Mouse (Mus musculus) heart, embryonic 16.5 days (tissue): Measurements from ENCODE around the gene Gm3739. TPM values are rescaled to one million over a fixed set of nuclear protein-coding genes. Genes with fewer than 3 reads are reported as not detected.
"Not testable (repeated sequence)": the region's sequence is repeated elsewhere in the genome, so short reads cannot be mapped to it uniquely, and the experiment has no call there.

Experiments used
- ATAC-seq: fragments of 200-750 bp; cut with Nextera tagmentation; replicated peaks from 2 replicates; pipeline ENCODE4 v1.8.0; 2017; ENCODE audit warnings: moderate number of reproducible peaks; ENCODE audit not compliant: insufficient read depth, low FRiP score; ENCODE audit errors: extremely low read depth
- H3K27ac ChIP-seq: fragments of 300-500 bp; sonication (generic); 2 replicates; pipeline ENCODE4 v1.5.1; 2014; ENCODE audit warnings: mild to moderate bottlenecking, low read length, control low read depth, moderate library complexity
- H3K27me3 ChIP-seq: fragments of 300-500 bp; sonication (generic); 2 replicates; pipeline ENCODE4 v1.6.1; 2014; ENCODE audit warnings: low read length, mixed read lengths; ENCODE audit not compliant: control insufficient read depth, insufficient read depth
- H3K36me3 ChIP-seq: fragments of 300-500 bp; sonication (generic); 2 replicates; pipeline ENCODE4 v1.6.1; 2014; ENCODE audit not compliant: control insufficient read depth, insufficient read depth
- H3K4me1 ChIP-seq: fragments of 300-500 bp; sonication (generic); 2 replicates; pipeline ENCODE4 v1.6.1; 2014; ENCODE audit warnings: low read length, mixed read lengths; ENCODE audit not compliant: control insufficient read depth, insufficient read depth
- H3K4me2 ChIP-seq: fragments of 300-500 bp; sonication (generic); 2 replicates; pipeline ENCODE4 v1.6.1; 2014; ENCODE audit warnings: low read depth, mild to moderate bottlenecking, control low read depth, low read length
- H3K4me3 ChIP-seq: fragments of 300-500 bp; sonication (generic); 2 replicates; pipeline ENCODE4 v1.5.1; 2014; ENCODE audit warnings: mild to moderate bottlenecking, control low read depth, low read length
- H3K9ac ChIP-seq: fragments of 300-500 bp; sonication (generic); 2 replicates; pipeline ENCODE4 v1.6.1; 2014; ENCODE audit warnings: low read length, control low read depth
- H3K9me3 ChIP-seq: fragments of 300-500 bp; sonication (generic); replicated peaks from 2 replicates; pipeline ENCODE4 v1.6.1; 2016; ENCODE audit warnings: low read length; ENCODE audit not compliant: control insufficient read depth
- WGBS: fragments of 180-500 bp; shearing (Covaris S2); extraction: QIAGEN DNeasy Blood & Tissue Kit; methylation state at CpG from one replicate; pipeline ENCODE4 v1.1.7; 2014; 5-methylcytosine and 5-hydroxymethylcytosine counted together
- polyA plus RNA-seq: library from polyadenylated mRNA; unstranded; fragments of >200 nt; fragmentation: Nextera tagmentation; extraction: Ambion mirVana; gene quantifications from 2 replicates; pipeline ENCODE4 v1.2.1, GENCODE M21; 2015

Gm3739 gene
- 1.0 and 1.2 TPM in 2 replicates for polyA plus RNA-seq

DNA sequence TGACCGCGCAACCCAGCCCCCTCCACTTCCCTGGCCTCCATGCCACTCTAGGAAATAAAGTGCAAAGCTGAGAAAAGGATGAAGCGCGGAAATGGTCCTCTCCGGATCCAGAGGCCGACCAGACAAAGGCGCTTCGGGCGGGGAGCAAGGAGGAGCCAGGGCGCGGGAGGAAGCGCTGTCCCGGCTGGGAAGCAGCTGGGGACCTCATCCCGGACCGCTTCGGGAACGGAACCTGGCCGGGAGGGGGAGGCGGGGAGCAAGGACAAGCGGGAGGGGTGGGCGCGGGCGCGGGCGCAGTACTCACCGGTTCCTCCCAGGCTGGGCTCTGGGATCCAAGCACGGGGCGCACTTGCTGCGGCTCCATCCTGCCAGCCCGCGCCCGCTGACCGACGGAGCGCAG is at the start of gene Gm3739:
Gene Gm3739, minus strand, starts transcription at position 389 of the 400 bp plus-strand sequence.
- Histone ChIP-seq H3K4me2 (peak within 1 kb of the TSS; percentile 69), H3K4me3 (peak within 1 kb of the TSS; percentile 56), H3K9ac (peak within 1 kb of the TSS; percentile 67)
- not testable (repeated sequence) for H3K9me3 ChIP-seq, H3K4me1 ChIP-seq, H3K27ac ChIP-seq, H3K36me3 ChIP-seq, H3K27me3 ChIP-seq, ATAC-seq
- WGBS = 0% methylated on average over 8 of the region's 35 CpGs

DNA sequence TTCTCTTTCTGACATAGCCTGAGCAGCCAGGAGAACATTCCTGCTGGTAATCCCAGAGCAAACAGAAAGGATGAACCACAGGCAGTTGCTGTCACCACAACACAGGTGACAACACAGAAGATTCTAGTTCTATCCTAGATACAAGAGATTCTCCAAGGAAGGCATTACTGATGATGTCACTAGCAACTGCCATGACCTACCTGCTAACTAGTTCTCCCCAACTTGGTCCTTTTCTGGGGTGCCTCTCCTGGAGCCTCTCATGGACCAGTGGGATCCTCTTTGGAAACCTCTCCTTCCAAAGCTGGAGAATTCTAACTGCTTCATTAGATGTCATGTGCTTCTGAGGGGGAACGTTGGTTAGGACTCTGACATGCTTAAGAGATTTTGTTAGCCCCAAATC is 17.4 kb upstream of the Gm3739 start, which contains the start of gene Gm5797:
Gene Gm5797, minus strand, starts transcription at position 101 of the 400 bp plus-strand sequence.
- H3K9me3 ChIP-seq, H3K9ac ChIP-seq, H3K4me1 ChIP-seq, H3K4me2 ChIP-seq, ATAC-seq, H3K27me3 ChIP-seq, H3K36me3 ChIP-seq, H3K4me3 ChIP-seq, H3K27ac ChIP-seq: not testable (repeated sequence)
- no CpG with 5 or more reads among the region's 1 CpGs for WGBS

DNA sequence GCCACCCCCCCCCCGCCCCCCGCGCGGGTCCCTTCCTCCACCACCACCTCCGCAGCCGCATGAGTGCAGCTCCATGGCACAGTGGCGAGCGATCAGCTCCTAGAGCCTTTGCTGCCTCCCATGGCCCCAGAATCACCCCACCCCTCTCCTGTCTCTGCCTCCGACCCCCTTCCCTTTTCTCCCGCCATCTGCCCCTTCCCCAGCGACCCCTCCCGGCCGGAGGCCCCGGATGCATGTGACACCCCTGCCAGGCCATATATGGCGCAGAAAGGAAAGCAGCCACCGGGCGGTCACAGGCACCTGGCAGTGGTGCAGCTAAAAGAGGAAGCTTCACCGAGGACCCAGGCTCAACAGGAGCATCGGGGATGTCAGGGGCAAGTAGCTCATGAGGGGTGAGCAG is 244 bp upstream of the Gm3739 start:
- not testable (repeated sequence) for H3K4me1 ChIP-seq, H3K27ac ChIP-seq, H3K9me3 ChIP-seq, H3K27me3 ChIP-seq, H3K36me3 ChIP-seq, ATAC-seq
- peak overlapping the region; percentile 69 for H3K4me2 ChIP-seq
- H3K4me3 ChIP-seq = peak overlapping the region; percentile 56
- peak overlapping the region; percentile 67 for H3K9ac ChIP-seq
- 2% methylated on average over 12 of the region's 19 CpGs for WGBS

DNA sequence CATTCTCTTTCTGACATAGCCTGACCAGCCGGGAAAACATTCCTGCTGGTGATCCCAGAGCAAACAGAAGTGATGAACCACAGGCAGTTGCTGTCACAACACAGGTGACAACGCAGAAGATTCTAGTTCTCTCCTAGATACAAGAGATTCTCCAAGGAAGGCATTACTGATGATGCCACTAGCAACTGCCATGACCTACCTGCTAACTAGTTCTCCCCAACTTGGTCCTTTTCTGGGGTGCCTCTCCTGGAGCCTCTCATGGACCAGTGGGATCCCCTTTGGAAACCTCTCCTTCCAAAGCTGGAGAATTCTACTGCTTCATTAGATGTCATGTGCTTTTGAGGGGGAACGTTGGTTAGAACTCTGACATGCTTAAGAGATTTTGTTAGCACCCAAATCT is 50.2 kb downstream of the Gm3739 start, which contains the start of gene Gm3727:
Gene Gm3727, minus strand, starts transcription at position 101 of the 400 bp plus-strand sequence.
- not testable (repeated sequence) for ATAC-seq
- 69% methylated on average over 3 of the region's 3 CpGs for WGBS

More for the DNA sequence above, 50.2 kb downstream of the Gm3739 start, which contains the start of gene Gm3727:
- H3K4me3 ChIP-seq, H3K4me2 ChIP-seq, H3K9ac ChIP-seq, H3K27me3 ChIP-seq, H3K36me3 ChIP-seq, H3K27ac ChIP-seq, H3K9me3 ChIP-seq, H3K4me1 ChIP-seq: not testable (repeated sequence)

Other genes with a start within 250 kb of the Gm3739 start
- gene Gm3696, start 214.4 kb downstream of the Gm3739 start, polyA plus RNA-seq = 1.1 and 1.5 TPM in 2 replicates
- gene Gm6676, start 189.6 kb downstream of the Gm3739 start, polyA plus RNA-seq = 0.08 TPM in 1 of 2 replicates, not detected in the other
- gene Gm3512, start 140.5 kb downstream of the Gm3739 start, polyA plus RNA-seq = 2.5 and 3.0 TPM in 2 replicates
- 0.08 TPM in 1 of 2 replicates, not detected in the other for gene Gm16434, start 120.5 kb downstream of the Gm3739 start, polyA plus RNA-seq
- gene Gm3727, start 50.3 kb downstream of the Gm3739 start, polyA plus RNA-seq = not detected in 2 replicates
- gene Gm5797, start 17.3 kb upstream of the Gm3739 start, polyA plus RNA-seq = not detected in 2 replicates
- gene Gm8374, start 50.1 kb upstream of the Gm3739 start, polyA plus RNA-seq = not detected in 2 replicates
- 0.17 TPM in 1 of 2 replicates, not detected in the other for gene Gm3755, start 135.9 kb upstream of the Gm3739 start, polyA plus RNA-seq
- gene Gm3752, start 168.7 kb upstream of the Gm3739 start, polyA plus RNA-seq = 0.92 TPM in 1 of 2 replicates, not detected in the other